Mouse (Mus musculus) erythroblast, embryonic 14.5 days (primary cell): ENCODE measurements around the gene Il21r.

Source experiments
- GATA1 ChIP-seq: IDR thresholded peaks from 2 replicates; pipeline ENCODE4 v1.6.1; 2012; ENCODE audit warnings: low read length, inconsistent platforms, mixed read lengths
- TAL1 ChIP-seq: IDR thresholded peaks from 3 replicates; pipeline ENCODE4 v1.6.1; 2012; ENCODE audit warnings: low read length, inconsistent platforms, mixed read lengths

GRCm38 (mm10) chr7:125637220-125638140 is 34.3 kb downstream of the Il21r start:
- TF ChIP-seq GATA1 (no peak), TAL1 (no peak)
